Mouse (Mus musculus) liver, embryonic 14.5 days (tissue): ENCODE measurements around the gene Dusp8. TPM values are rescaled to one million over a fixed set of nuclear protein-coding genes. Genes with fewer than 3 reads are reported as not detected.
A peak's percentile ranks its signal among the peaks of the same experiment; 100 is the strongest.

Experiments used
- ATAC-seq: fragments of 200-750 bp; cut with Nextera tagmentation; 2 replicates; pipeline ENCODE4 v1.8.0; 2017; ENCODE audit warnings: moderate number of reproducible peaks, mild to moderate bottlenecking, moderate library complexity; ENCODE audit not compliant: insufficient read depth
- DNase-seq, 3 experiments: peaks; one replicate each; pipeline ENCODE4 v3.0.0-alpha.2; 2012 to 2013; ENCODE audit warnings: low read depth in 3 of 3, low spot score in 3 of 3
- H3K27ac ChIP-seq: fragments of 300-500 bp; sonication (generic); 2 replicates; pipeline ENCODE4 v1.5.1; 2014; ENCODE audit warnings: moderate library complexity, mild to moderate bottlenecking, control low read depth, inconsistent platforms
- H3K27me3 ChIP-seq: fragments of 300-500 bp; sonication (generic); 2 replicates; pipeline ENCODE4 v1.6.1; 2014; ENCODE audit warnings: mild to moderate bottlenecking, low read length, moderate library complexity; ENCODE audit not compliant: control insufficient read depth, insufficient read depth
- H3K36me3 ChIP-seq: fragments of 300-500 bp; sonication (generic); replicated peaks from 2 replicates; pipeline ENCODE4 v1.6.1; 2014; ENCODE audit warnings: low read depth; ENCODE audit not compliant: control insufficient read depth, insufficient read depth
- H3K4me1 ChIP-seq, 2 experiments: fragments of 200-500 bp in 1 of 2; fragments of 300-500 bp in 1 of 2; sonication (generic) in 1 of 2; replicated peaks; 2 replicates each; pipeline ENCODE4 v1.6.1; 2012 to 2014; ENCODE audit warnings: antibody characterized with exemption in 1 of 2, inconsistent platforms in 1 of 2, low read length in 1 of 2; ENCODE audit not compliant: control insufficient read depth in 2 of 2, insufficient read depth in 2 of 2
- H3K4me2 ChIP-seq: fragments of 300-500 bp; sonication (generic); 2 replicates; pipeline ENCODE4 v1.6.1; 2014; ENCODE audit warnings: low read depth, mild to moderate bottlenecking, control low read depth, moderate library complexity
- H3K4me3 ChIP-seq, 2 experiments: fragments of 200-500 bp in 1 of 2; fragments of 300-500 bp in 1 of 2; sonication (generic) in 1 of 2; 2 replicates each; pipeline ENCODE4 v1.5.1; 2012 to 2014; ENCODE audit warnings: low read depth in 2 of 2, low read length in 2 of 2, mild to moderate bottlenecking in 2 of 2, control low read depth in 1 of 2, inconsistent platforms in 1 of 2, moderate library complexity in 1 of 2; ENCODE audit not compliant: insufficient read depth in 1 of 2
- H3K9ac ChIP-seq: fragments of 300-500 bp; sonication (generic); replicated peaks from 2 replicates; pipeline ENCODE4 v1.6.1; 2014; ENCODE audit warnings: mild to moderate bottlenecking, control low read depth, moderate library complexity
- H3K9me3 ChIP-seq: fragments of 300-500 bp; sonication (generic); 2 replicates; pipeline ENCODE4 v1.6.1; 2016; ENCODE audit warnings: low read length, mixed read lengths; ENCODE audit not compliant: control insufficient read depth
- CTCF ChIP-seq: IDR thresholded peaks from 2 replicates; pipeline ENCODE4 v1.5.1; 2016; ENCODE audit warnings: antibody characterized with exemption, low read depth, control low read depth
- EP300 ChIP-seq: IDR thresholded peaks from 2 replicates; pipeline ENCODE4 v1.6.1; 2016; ENCODE audit warnings: antibody characterized with exemption, low read depth
- WGBS: fragments of 180-500 bp; shearing (Covaris S2); extraction: QIAGEN DNeasy Blood & Tissue Kit; methylation state at CpG from one replicate; pipeline ENCODE4 v1.1.7; 2014; ENCODE audit not compliant: insufficient replicate concordance; 5-methylcytosine and 5-hydroxymethylcytosine counted together
- polyA plus RNA-seq, 2 experiments: library from polyadenylated mRNA; depleted of rRNA in 1 of 2; stranded (reverse) in 1 of 2; unstranded in 1 of 2; fragments of >200 nt; fragmentation: Nextera tagmentation in 1 of 2; extraction: Ambion mirVana in 1 of 2; gene quantifications; 2 replicates each; pipeline versions ENCODE4 v1.2.1 to v1.2.3; 2012 to 2014

Gene Dusp8
- polyA plus RNA-seq, 2 experiments = 2.5 to 3.8 TPM

DNA sequence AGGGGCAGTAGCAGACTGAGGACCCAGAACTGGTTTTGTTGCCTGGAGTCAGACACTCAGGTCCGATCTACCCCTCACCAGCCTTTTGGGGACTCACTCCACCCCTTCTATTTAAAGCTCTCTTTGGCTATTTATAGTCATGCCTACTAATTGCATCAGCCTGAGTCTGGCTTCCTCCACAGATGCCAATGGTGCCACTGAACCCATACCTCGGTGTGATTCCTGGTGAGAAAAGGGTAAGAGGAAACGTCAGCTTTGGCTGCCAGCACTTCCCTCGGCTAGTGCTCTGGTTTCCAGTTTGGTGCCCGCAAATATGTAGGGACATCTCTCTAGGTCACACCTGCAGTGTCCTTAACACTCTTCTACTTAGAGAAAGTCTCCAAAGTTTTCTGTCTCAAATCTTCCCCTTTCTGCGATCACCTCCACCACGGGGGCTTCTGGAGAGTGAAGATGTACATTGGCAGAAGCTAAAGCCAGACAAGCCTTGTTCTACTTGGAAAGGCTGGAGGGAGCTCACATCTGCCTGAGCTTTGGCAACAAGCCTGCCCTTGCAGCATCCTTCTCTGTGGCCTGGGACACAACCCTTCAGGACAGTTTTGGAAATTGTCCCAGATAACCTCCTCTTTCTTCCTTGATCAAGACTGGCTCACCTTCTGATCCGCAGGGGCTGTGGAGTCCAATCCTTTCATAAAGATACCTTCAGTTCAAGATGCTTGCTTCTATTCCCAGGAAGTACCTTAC lies 21.3 kb downstream of the Dusp8 start:
- TF ChIP-seq EP300 (no peak), CTCF (no peak)
- Histone ChIP-seq H3K9ac (no peak overlapping the region), H3K4me3 (no peak overlapping the region), H3K36me3 (no peaks in the 10 kb centered on the region), H3K27ac (no peak overlapping the region), H3K4me1 (peaks cover 0 to 8% of the 10 kb centered on the region in 2 experiments; a peak in 2 of 4 replicates), H3K4me2 (no peak overlapping the region), H3K27me3 (peaks cover 22% of the 10 kb centered on the region), H3K9me3 (no peaks in the 10 kb centered on the region)
- ATAC-seq (no peak), DNase-seq (no peak)
- 45% methylated on average over 8 of the region's 8 CpGs for WGBS

DNA sequence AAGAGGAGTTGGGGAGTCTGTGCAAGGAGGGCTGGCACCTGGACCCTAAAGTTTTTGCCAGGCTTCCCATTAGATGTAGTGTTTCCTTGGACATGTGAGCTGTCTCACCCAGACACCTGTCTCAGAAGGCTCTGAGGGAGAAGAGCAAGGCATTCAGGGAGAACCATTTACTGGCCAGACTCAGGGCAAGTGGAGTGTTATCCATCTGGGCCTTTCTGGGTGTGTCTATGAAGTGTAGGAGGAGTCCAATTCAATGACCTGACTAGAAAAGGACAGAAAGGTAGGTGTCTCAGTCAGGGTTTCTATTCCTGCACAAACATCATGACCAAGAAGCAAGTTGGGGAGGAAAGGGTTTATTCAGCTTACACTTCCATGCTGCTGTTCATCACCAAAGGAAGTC lies 23.9 kb downstream of the Dusp8 start:
- no peaks in the 10 kb centered on the region for H3K36me3 ChIP-seq
- ATAC-seq = no peak
- H3K4me2 ChIP-seq = no peak overlapping the region
- H3K9ac ChIP-seq = no peak overlapping the region
- peaks cover 0 to 8% of the 10 kb centered on the region in 2 experiments; a peak in 2 of 4 replicates for H3K4me1 ChIP-seq
- H3K9me3 ChIP-seq = no peaks in the 10 kb centered on the region
- H3K27ac ChIP-seq = no peak overlapping the region
- peaks cover 17% of the 10 kb centered on the region for H3K27me3 ChIP-seq
- no peak for DNase-seq
- TF ChIP-seq CTCF (no peak), EP300 (no peak)
- H3K4me3 ChIP-seq = no peak overlapping the region

DNA sequence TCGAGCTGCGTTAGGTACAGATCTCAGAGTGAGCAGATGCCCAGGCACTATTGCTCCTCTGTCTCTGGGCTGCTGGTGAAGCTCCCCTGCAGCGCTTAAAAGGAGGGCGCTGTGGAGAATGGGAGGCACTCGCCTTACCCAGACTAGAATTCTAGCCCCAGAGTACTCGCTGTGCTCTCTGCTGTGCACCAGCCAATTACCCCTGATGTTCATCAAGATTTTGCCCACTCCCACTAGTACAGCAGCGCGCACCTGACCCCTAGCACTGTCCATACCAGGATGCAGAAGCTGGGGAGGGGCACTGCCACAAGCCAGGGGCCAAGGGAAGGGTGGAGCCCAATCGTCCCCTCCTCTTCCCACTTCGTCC lies 24.4 kb downstream of the Dusp8 start:
- no peak overlapping the region for H3K4me3 ChIP-seq
- H3K27ac ChIP-seq = no peak overlapping the region
- H3K9ac ChIP-seq = no peak overlapping the region
- H3K36me3 ChIP-seq = no peaks in the 10 kb centered on the region
- DNase-seq = no peak
- peaks cover 0 to 8% of the 10 kb centered on the region in 2 experiments; a peak in 2 of 4 replicates for H3K4me1 ChIP-seq
- H3K9me3 ChIP-seq = no peaks in the 10 kb centered on the region
- peak; percentile 70 for ATAC-seq
- H3K27me3 ChIP-seq = peaks cover 17% of the 10 kb centered on the region
- H3K4me2 ChIP-seq = no peak overlapping the region
- no peak for TF ChIP-seq EP300
- TF ChIP-seq CTCF = no peak
- WGBS = 6% methylated on average over 10 of the region's 10 CpGs

DNA sequence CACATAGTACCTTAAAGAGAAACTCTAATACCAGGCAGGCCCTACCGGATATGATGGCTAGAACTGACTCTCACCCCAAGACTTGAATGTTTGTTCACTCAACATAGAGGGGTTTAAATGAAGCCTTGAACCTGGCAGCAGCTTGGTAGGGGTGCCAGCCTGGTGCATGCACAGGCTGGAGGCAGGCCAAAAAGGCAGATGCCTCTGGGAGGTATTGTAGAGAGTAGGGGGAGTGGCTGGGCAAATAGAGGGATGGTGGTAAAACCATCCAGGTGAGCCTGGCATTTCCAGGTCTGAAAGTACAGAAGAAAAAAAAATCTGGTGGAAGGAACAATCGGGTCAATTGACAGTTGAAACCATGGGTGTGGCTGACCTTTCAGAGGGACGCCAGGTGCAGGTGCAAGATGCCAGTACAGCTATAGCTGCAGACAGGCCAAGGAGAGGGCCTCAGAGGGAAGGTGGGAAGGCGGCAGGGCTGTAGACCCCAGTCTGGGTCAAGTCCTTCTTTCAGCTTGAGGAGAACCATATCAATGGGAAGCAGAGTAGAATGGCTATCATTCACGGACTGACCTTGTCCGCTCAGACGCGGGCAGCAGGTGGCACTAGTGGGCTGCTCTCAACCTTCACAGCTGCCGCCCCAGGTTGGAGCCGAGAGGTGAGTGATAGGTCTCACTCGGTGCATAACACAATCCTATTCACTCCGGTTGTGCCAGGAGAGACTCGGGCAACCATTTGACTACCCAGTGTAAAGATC lies 25.0 kb downstream of the Dusp8 start:
- Histone ChIP-seq H3K4me1 (peaks cover 0 to 8% of the 10 kb centered on the region in 2 experiments; a peak in 2 of 4 replicates), H3K9ac (no peak overlapping the region), H3K27ac (no peak overlapping the region), H3K27me3 (peaks cover 15% of the 10 kb centered on the region), H3K36me3 (no peaks in the 10 kb centered on the region), H3K9me3 (no peaks in the 10 kb centered on the region), H3K4me2 (no peak overlapping the region), H3K4me3 (no peak overlapping the region)
- TF ChIP-seq CTCF (peak; percentile 97), EP300 (no peak)
- ATAC-seq (peak; percentile 86), DNase-seq (no peak)
- WGBS = 17% methylated on average over 13 of the region's 13 CpGs

DNA sequence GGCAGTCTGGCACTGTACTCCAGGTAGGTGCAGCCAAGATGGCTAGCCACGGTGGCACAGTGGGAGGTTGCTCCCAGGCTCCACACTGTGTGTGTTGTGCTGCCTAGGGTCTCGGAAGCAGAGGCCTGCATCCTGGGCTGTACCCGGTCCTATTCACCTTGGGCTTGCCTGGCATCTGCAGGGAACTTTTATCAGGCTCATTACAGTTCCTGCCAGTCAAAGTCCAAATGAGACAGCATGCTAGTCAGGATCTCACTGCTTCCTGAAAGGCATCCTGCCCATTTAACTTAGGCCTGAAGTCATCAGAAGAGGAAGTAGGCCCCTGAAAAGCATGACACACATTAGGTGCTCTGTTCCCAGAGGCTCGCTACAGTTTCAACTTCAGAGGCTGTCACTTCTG lies 27.2 kb downstream of the Dusp8 start:
- no peak overlapping the region for H3K4me3 ChIP-seq
- peaks cover 0 to 8% of the 10 kb centered on the region in 2 experiments; a peak in 2 of 4 replicates for H3K4me1 ChIP-seq
- ATAC-seq = no peak
- no peak overlapping the region for H3K27ac ChIP-seq
- TF ChIP-seq EP300 = no peak
- no peak for TF ChIP-seq CTCF
- peaks cover 3% of the 10 kb centered on the region for H3K27me3 ChIP-seq
- H3K9ac ChIP-seq = no peak overlapping the region
- no peak overlapping the region for H3K4me2 ChIP-seq
- 34% methylated on average over 4 of the region's 4 CpGs for WGBS
- H3K9me3 ChIP-seq = no peaks in the 10 kb centered on the region
- no peak for DNase-seq
- no peaks in the 10 kb centered on the region for H3K36me3 ChIP-seq
